Mouse (Mus musculus) left cerebral cortex, adult 9 months (tissue): Measurements from ENCODE around the gene Zmynd10.
A peak's percentile ranks its signal among the peaks of the same experiment; 100 is the strongest.
"Not testable (repeated sequence)": the region's sequence is repeated elsewhere in the genome, so short reads cannot be mapped to it uniquely, and the experiment has no call there.

ENCODE experiments used
- DNase-seq, 2 experiments: peaks; one replicate each; pipeline ENCODE4 v3.0.0; 2022; ENCODE audit warnings: low spot score in 2 of 2

Zmynd10 gene

DNA sequence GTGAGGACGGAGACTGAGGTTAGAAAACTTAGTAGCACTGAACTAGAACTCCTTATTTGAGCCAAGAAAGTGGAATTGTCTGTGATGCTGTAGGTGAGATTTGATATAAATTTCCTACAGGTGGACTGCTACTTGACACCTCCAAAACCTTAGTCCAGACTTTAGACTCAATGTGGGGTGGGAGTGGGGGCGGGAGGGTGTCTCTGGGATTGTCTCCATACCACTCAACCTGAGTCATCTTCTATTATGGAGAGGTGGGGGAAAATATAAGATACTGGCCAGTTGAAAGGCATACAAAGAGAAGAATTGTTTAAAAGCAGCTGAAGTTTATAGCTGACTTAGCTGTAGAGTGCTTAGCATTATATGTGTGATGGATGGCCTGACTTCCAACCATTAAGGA is 8.6 kb downstream of the Zmynd10 start:
- no peak for DNase-seq

GRCm38 (mm10) chr9:107556346-107556745 is 9.2 kb downstream of the Zmynd10 start:
- DNase-seq = no peak

DNA sequence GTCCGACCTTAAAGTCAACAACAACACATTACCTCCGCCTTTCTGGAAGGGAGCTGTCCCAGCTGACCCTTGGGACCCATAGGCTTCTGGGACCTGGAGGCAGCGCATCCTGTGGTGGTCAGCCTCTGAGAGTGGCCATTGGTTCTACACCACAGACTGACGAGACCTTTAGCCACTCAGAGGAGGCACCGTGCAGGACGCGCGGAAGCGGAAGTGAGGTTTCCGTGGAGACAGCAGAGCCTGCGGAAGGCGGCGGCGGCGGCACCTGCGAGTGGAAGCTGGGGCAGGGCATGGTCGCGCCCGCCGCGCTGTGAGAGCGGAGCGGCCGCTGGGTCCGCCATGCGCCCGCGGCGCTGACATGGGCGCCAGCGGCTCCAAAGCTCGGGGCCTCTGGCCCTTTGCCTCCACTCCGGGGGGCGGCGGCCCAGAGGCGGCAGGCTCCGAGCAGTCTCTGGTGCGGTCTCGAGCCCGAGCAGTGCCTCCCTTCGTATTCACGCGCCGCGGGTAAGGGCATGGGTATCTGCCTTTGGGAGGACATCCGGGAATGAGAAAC is 16.0 kb downstream of the Zmynd10 start, which contains the start of gene Tusc2:
Tusc2 (plus strand) TSS at position 227 of the 553 bp plus-strand sequence.
- peak; percentile 92 to 96 for DNase-seq

DNA sequence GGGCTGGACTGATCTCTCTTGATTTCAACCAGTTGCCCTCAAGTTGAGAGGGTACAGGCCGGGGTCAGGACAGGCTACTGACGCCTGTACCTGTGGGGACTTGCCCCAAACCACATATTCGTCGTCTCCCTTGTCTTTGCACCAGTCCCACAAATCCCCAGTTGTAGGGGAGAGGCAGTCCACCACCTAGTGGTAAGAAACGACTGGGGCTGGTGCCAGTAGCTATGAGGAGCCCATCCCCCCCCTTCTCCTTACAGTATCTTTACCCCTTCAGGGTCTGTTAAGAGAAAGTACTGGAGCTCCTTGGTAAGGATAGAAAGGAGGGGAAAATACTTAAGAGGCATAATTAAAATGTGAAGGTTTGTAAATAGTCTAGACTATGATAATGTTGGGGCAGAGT is 18.5 kb downstream of the Zmynd10 start:
- not testable (repeated sequence) for DNase-seq

GRCm38 (mm10) chr9:107566041-107566709 is 19.1 kb downstream of the Zmynd10 start:
- DNase-seq = peak in 1 of 2 experiments; percentile 79

GRCm38 (mm10) chr9:107566855-107567254 is 19.8 kb downstream of the Zmynd10 start:
- DNase-seq = no peak

- no peak for DNase-seq
Observed at GRCm38 (mm10) chr9:107567702-107568319, 20.7 kb downstream of the Zmynd10 start, which contains the start of gene Hyal2. Gene Hyal2 (plus strand): TSS chr9:107567945.

- DNase-seq = peak in 1 of 2 experiments; percentile 82
Observed at GRCm38 (mm10) chr9:107568331-107569261, 21.5 kb downstream of the Zmynd10 start.

- no peak for DNase-seq
Observed at GRCm38 (mm10) chr9:107569270-107569669, 22.2 kb downstream of the Zmynd10 start.

- DNase-seq = no peak
Observed at GRCm38 (mm10) chr9:107570016-107570415, 22.9 kb downstream of the Zmynd10 start.

GRCm38 (mm10) chr9:107570845-107571244 is 23.7 kb downstream of the Zmynd10 start:
- DNase-seq = no peak

GRCm38 (mm10) chr9:107571534-107572326 is 24.6 kb downstream of the Zmynd10 start:
- DNase-seq = no peak

GRCm38 (mm10) chr9:107572327-107572662 is 25.2 kb downstream of the Zmynd10 start:
- no peak for DNase-seq

DNA sequence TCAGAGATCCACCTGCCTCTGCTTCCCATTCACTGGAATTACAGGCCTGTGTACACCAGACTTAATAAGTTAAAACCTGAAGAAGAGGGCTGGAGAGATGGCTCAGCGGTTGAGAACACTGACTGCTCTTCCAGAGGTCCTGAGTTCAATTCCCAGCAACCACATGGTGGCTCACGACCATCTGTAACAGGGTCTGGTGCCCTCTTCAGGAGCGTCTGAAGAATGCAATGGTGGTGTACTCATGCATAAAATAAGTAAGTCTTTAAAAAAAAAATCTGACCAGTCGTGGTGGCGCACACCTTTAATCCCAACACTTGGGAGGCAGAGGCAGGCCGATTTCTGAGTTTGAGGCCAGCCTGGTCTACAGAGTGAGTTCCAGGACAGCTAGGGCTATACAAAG is 26.7 kb downstream of the Zmynd10 start:
- not testable (repeated sequence) for DNase-seq

GRCm38 (mm10) chr9:107575579-107576356 is 28.7 kb downstream of the Zmynd10 start:
- no peak for DNase-seq

- DNase-seq = no peak
Observed at GRCm38 (mm10) chr9:107576357-107577107, 29.4 kb downstream of the Zmynd10 start, which contains the start of gene Hyal1. Gene Hyal1 (plus strand): TSS chr9:107576927.

DNA sequence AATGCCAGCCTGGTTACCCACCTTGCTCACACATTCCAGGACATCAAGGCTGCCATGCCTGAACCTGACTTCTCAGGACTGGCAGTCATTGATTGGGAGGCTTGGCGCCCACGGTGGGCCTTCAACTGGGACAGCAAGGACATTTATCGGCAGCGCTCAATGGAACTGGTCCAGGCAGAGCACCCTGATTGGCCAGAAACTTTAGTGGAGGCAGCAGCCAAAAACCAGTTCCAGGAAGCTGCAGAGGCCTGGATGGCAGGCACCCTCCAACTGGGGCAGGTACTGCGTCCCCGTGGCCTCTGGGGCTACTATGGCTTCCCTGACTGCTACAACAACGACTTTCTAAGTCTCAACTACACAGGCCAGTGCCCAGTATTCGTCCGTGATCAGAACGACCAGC is 30.8 kb downstream of the Zmynd10 start:
- no peak for DNase-seq

DNA sequence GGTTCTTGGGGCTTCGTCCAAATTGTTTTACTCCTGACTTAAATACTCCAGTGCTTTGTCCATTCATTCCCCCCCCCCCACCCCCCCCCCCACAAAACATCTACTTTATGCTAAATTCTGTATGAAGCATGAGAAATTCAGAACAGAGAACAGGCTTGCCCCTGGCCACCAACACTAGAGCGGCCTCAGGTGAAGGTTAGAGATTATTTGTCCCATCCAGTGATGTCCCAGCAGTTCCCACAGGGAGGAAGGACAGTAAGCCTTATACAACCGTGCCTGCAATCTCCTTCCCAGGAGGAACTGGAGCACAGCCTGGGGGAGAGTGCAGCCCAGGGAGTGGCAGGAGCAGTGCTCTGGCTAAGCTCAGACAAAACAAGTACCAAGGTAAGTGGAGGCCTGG is 31.5 kb downstream of the Zmynd10 start, which contains the start of gene Naa80:
Naa80 (plus strand) TSS at position 301 of the 400 bp plus-strand sequence.
- no peak for DNase-seq
